8 mouse cellular contexts compared by ENCODE assay signal in the genomic region with DNA sequence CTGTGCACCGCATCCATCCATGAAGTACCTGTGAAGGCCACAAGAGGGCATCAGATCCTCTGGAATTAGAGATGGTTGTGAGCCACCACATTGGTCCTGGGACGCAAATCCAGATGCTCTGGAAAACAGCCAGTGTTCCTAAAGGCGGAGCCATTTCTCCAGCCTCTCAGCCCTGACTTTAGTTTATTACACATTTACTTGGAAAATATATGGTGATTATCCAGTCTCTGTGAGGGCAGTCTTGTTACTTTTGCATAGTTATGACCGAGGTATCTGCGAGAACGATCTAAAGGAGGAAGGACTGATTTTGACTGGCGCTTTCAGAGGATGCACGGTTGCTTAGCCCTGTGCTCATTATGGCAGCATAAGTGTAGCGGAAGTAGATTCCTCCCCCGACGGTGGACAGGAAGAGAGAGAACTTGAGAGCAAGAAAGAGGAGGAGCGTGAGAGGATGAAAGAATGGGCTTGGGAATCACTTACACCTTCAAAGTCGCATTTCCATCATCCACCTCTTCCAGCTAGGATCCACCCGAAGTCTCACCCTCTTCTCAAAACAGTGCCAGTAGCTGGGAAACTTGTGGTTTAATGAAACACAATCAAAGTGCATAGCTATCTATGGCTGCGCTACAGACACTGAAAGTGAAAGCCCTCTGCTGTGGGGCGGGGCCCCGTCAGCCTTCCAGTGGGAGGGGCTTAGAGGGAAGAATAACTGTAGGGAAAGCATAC. TPM values are rescaled to one million over a fixed set of nuclear protein-coding genes. Genes with fewer than 3 reads are reported as not detected.
A peak's percentile ranks its signal among the peaks of the same experiment; 100 is the strongest.
DNase-seq lines count a peak whose midpoint lies in the region; ATAC-seq and TF ChIP-seq lines count a peak whose summit lies in the region.

No protein-coding gene starts in this region.

- peak; percentile 60 to 81 for DNase-seq in CD8-positive naive resting alpha-beta T cell, adult 2 months (ENCODE audit: low read depth in 2 of 2, low spot score in 2 of 2)
- DNase-seq in fibroblast of lung, adult 2 months (ENCODE audit: low read depth), result peak; percentile 79
- DNase-seq in kidney, postnatal 25 days, result peak; percentile 86 to 94
- peak; percentile 41 to 60 (median 51) for DNase-seq in liver, embryonic 14.5 days (ENCODE audit: low read depth in 3 of 3, low spot score in 3 of 3)
- peak; percentile 85 for DNase-seq in neural tube, embryonic 11.5 days (ENCODE audit: low spot score)
- peak; percentile 75 for DNase-seq in stomach, postnatal 0 days (ENCODE audit: low spot score)

- H3K9ac ChIP-seq in heart, embryonic 15.5 days, result no peak overlapping the region
- H3K9ac ChIP-seq in liver, embryonic 14.5 days (replicated peaks), result peak overlapping the region; percentile 42
- peak overlapping the region; percentile 42 for H3K9ac ChIP-seq in neural tube, embryonic 11.5 days (ENCODE audit: low read length)
- H3K9ac ChIP-seq in stomach, postnatal 0 days (ENCODE audit: low read length), result no peak overlapping the region

- ATAC-seq in heart, embryonic 15.5 days (replicated peaks; ENCODE audit: insufficient number of reproducible peaks, insufficient read depth, low FRiP score, low read depth), result peak; percentile 84
- peak; percentile 85 for ATAC-seq in liver, embryonic 14.5 days (ENCODE audit: insufficient read depth)
- ATAC-seq in neural tube, embryonic 11.5 days (ENCODE audit: insufficient read depth, low FRiP score, low TSS enrichment), result peak; percentile 92
- peak; percentile 90 for ATAC-seq in stomach, postnatal 0 days (ENCODE audit: low FRiP score, low TSS enrichment)

- H3K27ac ChIP-seq in brown adipose tissue, adult 24 weeks (replicated peaks; ENCODE audit: low read depth, low read length), result peak overlapping the region; percentile 84
- peak overlapping the region; percentile 70 for H3K27ac ChIP-seq in heart, embryonic 15.5 days
- no peak overlapping the region for H3K27ac ChIP-seq in liver, embryonic 14.5 days
- peak overlapping the region; percentile 51 for H3K27ac ChIP-seq in neural tube, embryonic 11.5 days (ENCODE audit: low read depth, low read length)
- peak overlapping the region; percentile 37 for H3K27ac ChIP-seq in stomach, postnatal 0 days (replicated peaks)

- no peak for TF ChIP-seq EP300 in liver, embryonic 14.5 days (IDR thresholded peaks at IDR 0.05; ENCODE audit: low read depth)
- TF ChIP-seq EP300 in stomach, postnatal 0 days (optimal IDR thresholded peaks at IDR 0.05), result no peak

- no peaks in the 10 kb centered on the region for H3K9me3 ChIP-seq in heart, embryonic 15.5 days (replicated peaks)
- no peaks in the 10 kb centered on the region for H3K9me3 ChIP-seq in liver, embryonic 14.5 days (ENCODE audit: control insufficient read depth, low read length)
- no peaks in the 10 kb centered on the region for H3K9me3 ChIP-seq in neural tube, embryonic 11.5 days (ENCODE audit: control insufficient read depth, low read length)
- H3K9me3 ChIP-seq in stomach, postnatal 0 days (ENCODE audit: control insufficient read depth, low read length), result no peaks in the 10 kb centered on the region

- peak overlapping the region; percentile 87 for H3K4me3 ChIP-seq in brown adipose tissue, adult 24 weeks (ENCODE audit: insufficient read depth, low read depth, low read length)
- H3K4me3 ChIP-seq in heart, embryonic 15.5 days, result peak overlapping the region; percentile 57
- peak overlapping the region; percentile 75 to 100 for H3K4me3 ChIP-seq in liver, embryonic 14.5 days (ENCODE audit: insufficient read depth in 1 of 2, low read depth in 2 of 2, low read length in 2 of 2)
- peak overlapping the region; percentile 29 for H3K4me3 ChIP-seq in neural tube, embryonic 11.5 days (ENCODE audit: low read depth, low read length)
- peak overlapping the region; percentile 33 for H3K4me3 ChIP-seq in stomach, postnatal 0 days (ENCODE audit: low read depth, low read length)

- H3K27me3 ChIP-seq in heart, embryonic 15.5 days, result no peaks in the 10 kb centered on the region
- H3K27me3 ChIP-seq in liver, embryonic 14.5 days (ENCODE audit: control insufficient read depth, insufficient read depth, low read length), result no peaks in the 10 kb centered on the region
- no peaks in the 10 kb centered on the region for H3K27me3 ChIP-seq in neural tube, embryonic 11.5 days (ENCODE audit: control insufficient read depth, insufficient read depth, low read length)
- H3K27me3 ChIP-seq in stomach, postnatal 0 days (ENCODE audit: control insufficient read depth, insufficient read depth, low read length), result no peaks in the 10 kb centered on the region

- peak overlapping the region; percentile 70 for H3K4me2 ChIP-seq in heart, embryonic 15.5 days
- peak overlapping the region; percentile 96 for H3K4me2 ChIP-seq in liver, embryonic 14.5 days (ENCODE audit: low read depth)
- peak overlapping the region; percentile 44 for H3K4me2 ChIP-seq in neural tube, embryonic 11.5 days (ENCODE audit: low read depth)
- H3K4me2 ChIP-seq in stomach, postnatal 0 days (replicated peaks; ENCODE audit: low read depth), result peak overlapping the region; percentile 64

- H3K36me3 ChIP-seq in heart, embryonic 15.5 days, result no peaks in the 10 kb centered on the region
- H3K36me3 ChIP-seq in liver, embryonic 14.5 days (replicated peaks; ENCODE audit: control insufficient read depth, insufficient read depth, low read depth), result no peaks in the 10 kb centered on the region
- H3K36me3 ChIP-seq in neural tube, embryonic 11.5 days (ENCODE audit: control insufficient read depth, insufficient read depth, low read length), result no peaks in the 10 kb centered on the region
- H3K36me3 ChIP-seq in stomach, postnatal 0 days (ENCODE audit: control insufficient read depth, insufficient read depth, low read length), result no peaks in the 10 kb centered on the region

- 10% methylated on average over 17 of the region's 17 CpGs for WGBS in heart, embryonic 15.5 days
- WGBS in liver, embryonic 14.5 days (ENCODE audit: insufficient replicate concordance), result 6% methylated on average over 17 of the region's 17 CpGs
- WGBS in neural tube, embryonic 11.5 days, result 17% methylated on average over 17 of the region's 17 CpGs
- 14% methylated on average over 17 of the region's 17 CpGs for WGBS in stomach, postnatal 0 days

- no peaks in the 10 kb centered on the region for H3K4me1 ChIP-seq in brown adipose tissue, adult 24 weeks (ENCODE audit: control insufficient read depth, insufficient read depth, insufficient read length, low read length)
- H3K4me1 ChIP-seq in heart, embryonic 15.5 days (replicated peaks), result peaks cover 3% of the 10 kb centered on the region; the same call in 1 of the 2 replicates
- H3K4me1 ChIP-seq in liver, embryonic 14.5 days (replicated peaks; ENCODE audit: control insufficient read depth in 2 of 2, insufficient read depth in 2 of 2, low read length in 1 of 2), result no peaks in the 10 kb centered on the region; a peak in 1 of 4 replicates
- no peaks in the 10 kb centered on the region for H3K4me1 ChIP-seq in neural tube, embryonic 11.5 days (ENCODE audit: control insufficient read depth, insufficient read depth, low read length)
- no peaks in the 10 kb centered on the region for H3K4me1 ChIP-seq in stomach, postnatal 0 days (replicated peaks; ENCODE audit: control insufficient read depth, insufficient read depth)

- TF ChIP-seq CTCF in liver, embryonic 14.5 days (IDR thresholded peaks at IDR 0.05; ENCODE audit: low read depth), result peak; percentile 92
- peak; percentile 94 for TF ChIP-seq CTCF in stomach, postnatal 0 days (IDR thresholded peaks at IDR 0.05; ENCODE audit: low read depth)

RNA-seq across cellular contexts. Expression of a gene that starts 26.5 kb away (rescaled TPM):
- 1.8 and 2.3 TPM in 2 replicates for polyA plus RNA-seq in brown adipose tissue, adult 24 weeks (2012; ENCODE audit: insufficient read depth, insufficient read length, missing spikeins)
- 1.7 and 3.6 TPM in 2 replicates for polyA plus RNA-seq in heart, embryonic 15.5 days (2015; fragmentation: Nextera tagmentation; extraction: Ambion mirVana)
- polyA plus RNA-seq in liver, embryonic 14.5 days (2012; rRNA removed), result 2.6 and 2.9 TPM in 2 replicates
- polyA plus RNA-seq in liver, embryonic 14.5 days (2014; fragmentation: Nextera tagmentation; extraction: Ambion mirVana), result 5.4 and 6.0 TPM in 2 replicates
- polyA plus RNA-seq in neural tube, embryonic 11.5 days (2014; fragmentation: Nextera tagmentation; extraction: Ambion mirVana), result 1.2 TPM in 2 replicates
- 4.7 and 5.1 TPM in 2 replicates for polyA plus RNA-seq in stomach, postnatal 0 days (2015; fragmentation: Nextera tagmentation; extraction: Ambion mirVana)

RNA-seq across cellular contexts. Expression of a gene that starts 27.8 kb away (rescaled TPM):
- 4.9 and 6.3 TPM in 2 replicates for polyA plus RNA-seq in brown adipose tissue, adult 24 weeks (2012; ENCODE audit: insufficient read depth, insufficient read length, missing spikeins)
- polyA plus RNA-seq in heart, embryonic 15.5 days (2015; fragmentation: Nextera tagmentation; extraction: Ambion mirVana), result 5.6 and 5.7 TPM in 2 replicates
- polyA plus RNA-seq in liver, embryonic 14.5 days (2012; rRNA removed), result 14.9 and 17.2 TPM in 2 replicates
- 19.3 and 21.7 TPM in 2 replicates for polyA plus RNA-seq in liver, embryonic 14.5 days (2014; fragmentation: Nextera tagmentation; extraction: Ambion mirVana)
- polyA plus RNA-seq in neural tube, embryonic 11.5 days (2014; fragmentation: Nextera tagmentation; extraction: Ambion mirVana), result 2.9 and 3.3 TPM in 2 replicates
- polyA plus RNA-seq in stomach, postnatal 0 days (2015; fragmentation: Nextera tagmentation; extraction: Ambion mirVana), result 0.46 and 0.52 TPM in 2 replicates

Comparison
In these comparisons a context has a peak if more than half of its experiments do, and no peak if none do; other contexts are left out.
1. H3K4me3 ChIP-seq: peak in every context shown above with its lines; median percentile 88 in liver, embryonic 14.5 days; 87 in brown adipose tissue, adult 24 weeks; 57 in heart, embryonic 15.5 days; 33 in stomach, postnatal 0 days; 29 in neural tube, embryonic 11.5 days.
2. H3K4me2 ChIP-seq: peak in every context shown above with its lines; median percentile 96 in liver, embryonic 14.5 days; 70 in heart, embryonic 15.5 days; 64 in stomach, postnatal 0 days; 44 in neural tube, embryonic 11.5 days.
3. H3K9ac ChIP-seq: peak in liver, embryonic 14.5 days (single experiment) and neural tube, embryonic 11.5 days (single experiment); none in heart, embryonic 15.5 days (single experiment) and stomach, postnatal 0 days (single experiment).
4. Peak in every context shown above with its lines, with median percentiles within 50 percentile points of each other: DNase-seq and ATAC-seq.